Mouse (Mus musculus) megakaryocyte, embryonic 14.5 days (primary cell): ENCODE data around the gene Cdkn1a. TPM values are rescaled to one million over a fixed set of nuclear protein-coding genes. Genes with fewer than 3 reads are reported as not detected.

Experiments used
- H3K27me3 ChIP-seq: replicated peaks from 2 replicates; pipeline ENCODE3; 2012; ENCODE audit warnings: inconsistent platforms
- H3K36me3 ChIP-seq: replicated peaks from 2 replicates; pipeline ENCODE3; 2012; ENCODE audit warnings: low read length, inconsistent platforms, mixed read lengths
- H3K4me1 ChIP-seq: 2 replicates; pipeline ENCODE4 v1.6.1; 2012; ENCODE audit warnings: inconsistent platforms
- H3K4me3 ChIP-seq: replicated peaks from 2 replicates; pipeline ENCODE3; 2012; ENCODE audit warnings: moderate library complexity, mild to moderate bottlenecking, inconsistent platforms
- H3K9me3 ChIP-seq: 2 replicates; pipeline ENCODE4 v1.6.1; 2012; ENCODE audit warnings: inconsistent platforms
- FLI1 ChIP-seq: IDR thresholded peaks from 2 replicates; pipeline ENCODE4 v1.6.1; 2012; ENCODE audit warnings: low read length, inconsistent platforms, mixed read lengths
- GATA1 ChIP-seq: IDR thresholded peaks from 3 replicates; pipeline ENCODE4 v1.6.1; 2012; ENCODE audit warnings: mixed read lengths, low read length, inconsistent platforms, borderline replicate concordance
- polyA plus RNA-seq: library from polyadenylated mRNA; stranded (reverse); fragments of >175 nt; gene quantifications from 2 replicates; pipeline ENCODE4 v1.2.3, GENCODE M21; 2012; ENCODE audit warnings: low replicate concordance; ENCODE audit not compliant: insufficient read depth

Gene Cdkn1a
- polyA plus RNA-seq, 1 experiment: 253 TPM

DNA sequence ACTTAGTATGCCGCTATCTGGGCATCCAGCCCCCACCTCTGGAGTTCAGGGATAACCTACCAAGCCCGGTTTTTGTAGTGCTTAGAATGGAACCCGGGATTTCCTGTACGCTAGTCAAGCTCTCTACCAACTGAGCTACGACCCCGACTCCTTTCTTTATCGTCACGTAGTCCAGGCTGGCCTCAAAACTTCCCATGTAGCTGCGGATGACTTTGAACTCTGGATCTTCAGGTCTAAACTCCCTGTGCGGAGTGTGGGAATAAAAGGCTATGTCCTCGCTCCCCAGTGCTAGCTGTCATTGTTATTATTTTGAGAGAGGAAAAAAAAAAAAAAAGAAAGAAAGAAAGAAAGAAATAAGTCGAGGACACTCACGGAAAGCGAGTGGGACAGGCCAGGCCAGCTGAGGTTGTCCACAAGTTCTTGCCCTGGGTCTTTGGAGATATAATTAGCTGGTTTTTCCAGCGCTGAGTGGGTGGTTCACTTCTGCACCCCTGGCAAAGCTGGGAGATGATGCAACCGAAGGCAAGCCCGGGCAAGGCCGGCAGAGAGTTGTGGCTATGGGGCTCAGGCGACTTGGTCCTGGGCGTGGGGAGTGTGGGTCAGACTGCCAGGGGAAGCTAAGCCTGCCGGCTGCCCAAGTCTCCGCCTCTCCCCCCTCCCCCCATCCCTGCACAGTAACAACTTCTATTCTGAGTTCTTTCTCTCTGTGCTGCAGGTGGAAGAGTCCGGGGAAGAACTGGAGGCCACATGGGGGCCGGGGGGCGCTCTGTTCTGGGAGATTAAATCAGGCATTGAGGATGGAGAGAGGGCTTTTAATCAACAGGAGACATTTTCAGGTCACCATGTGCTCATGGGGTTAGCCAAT, 12.0 kb upstream of the Cdkn1a start:
- TF ChIP-seq FLI1: no peak
- no peak for TF ChIP-seq GATA1

GRCm38 (mm10) chr17:29080758-29081617, 9.8 kb upstream of the Cdkn1a start:
- Histone ChIP-seq H3K4me3 (peak overlapping the region; percentile 86), H3K27me3 (no peaks in the 10 kb centered on the region), H3K36me3 (peaks cover 12% of the 10 kb centered on the region), H3K4me1 (peaks cover 44% of the 10 kb centered on the region), H3K9me3 (peaks cover 8% of the 10 kb centered on the region)
- TF ChIP-seq FLI1: no peak
- no peak for TF ChIP-seq GATA1

More for the DNA sequence above, 12.0 kb upstream of the Cdkn1a start:
- H3K27me3 ChIP-seq: no peaks in the 10 kb centered on the region
- H3K9me3 ChIP-seq: peaks cover 6% of the 10 kb centered on the region
- peak overlapping the region; percentile 93 for H3K4me3 ChIP-seq
- H3K4me1 ChIP-seq: peaks cover 59% of the 10 kb centered on the region
- H3K36me3 ChIP-seq: peaks cover 29% of the 10 kb centered on the region

- Histone ChIP-seq H3K9me3 (peaks cover 8% of the 10 kb centered on the region), H3K4me3 (peak overlapping the region; percentile 86), H3K27me3 (no peaks in the 10 kb centered on the region), H3K4me1 (peaks cover 40% of the 10 kb centered on the region), H3K36me3 (peaks cover 9% of the 10 kb centered on the region)
- no peak for TF ChIP-seq GATA1
- TF ChIP-seq FLI1: no peak
Measured at GRCm38 (mm10) chr17:29081618-29082381, 9.0 kb upstream of the Cdkn1a start.

DNA sequence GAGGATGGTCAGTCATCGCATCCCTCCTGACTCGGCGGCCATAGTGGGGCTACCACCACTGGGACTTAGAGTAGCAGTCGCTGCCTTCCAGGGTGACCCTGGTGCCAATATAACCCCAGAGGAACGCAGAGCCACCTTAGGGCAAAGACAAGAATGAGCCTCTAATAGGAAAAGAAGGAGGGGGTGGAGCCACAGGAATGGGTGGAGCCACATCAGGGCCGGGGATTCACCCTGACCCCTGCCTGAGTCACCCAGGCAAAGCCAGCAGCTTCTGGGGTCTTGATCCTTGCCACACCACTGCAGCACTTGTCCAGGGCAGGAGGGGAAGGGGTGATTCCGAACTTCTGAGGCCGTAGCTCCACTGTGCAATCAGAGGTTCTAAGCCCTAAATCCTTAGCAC, 7.2 kb upstream of the Cdkn1a start:
- Histone ChIP-seq H3K4me3 (no peak overlapping the region), H3K9me3 (peaks cover 13% of the 10 kb centered on the region)

DNA sequence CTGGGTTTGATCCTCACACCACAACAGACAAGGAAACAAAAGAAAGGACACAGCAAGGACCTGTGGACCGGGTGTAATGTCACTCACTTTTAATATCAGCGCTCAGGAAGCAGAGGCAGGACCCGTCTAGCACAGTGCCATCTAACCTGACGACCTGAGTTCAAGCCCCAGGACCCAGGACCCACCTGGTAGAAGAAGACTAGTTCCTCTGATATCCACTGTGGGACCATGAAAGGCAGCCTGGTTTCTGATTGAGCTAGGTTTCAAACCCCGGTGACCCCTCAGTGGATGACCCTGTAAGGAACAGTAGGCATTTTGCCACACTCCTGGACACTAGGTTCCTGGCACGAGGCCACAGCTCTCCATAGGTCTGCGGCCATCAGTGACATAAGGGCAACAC, 6.1 kb upstream of the Cdkn1a start:
- peaks cover 15% of the 10 kb centered on the region for H3K9me3 ChIP-seq
- H3K27me3 ChIP-seq: no peaks in the 10 kb centered on the region
- peaks cover 13% of the 10 kb centered on the region for H3K36me3 ChIP-seq
- H3K4me1 ChIP-seq: peaks cover 25% of the 10 kb centered on the region
- TF ChIP-seq FLI1: no peak
- TF ChIP-seq GATA1: no peak
- no peak overlapping the region for H3K4me3 ChIP-seq

More for the DNA sequence above, 7.2 kb upstream of the Cdkn1a start:
- TF ChIP-seq GATA1 (no peak), FLI1 (no peak)
- Histone ChIP-seq H3K27me3 (no peaks in the 10 kb centered on the region), H3K36me3 (peaks cover 11% of the 10 kb centered on the region), H3K4me1 (peaks cover 34% of the 10 kb centered on the region)

DNA sequence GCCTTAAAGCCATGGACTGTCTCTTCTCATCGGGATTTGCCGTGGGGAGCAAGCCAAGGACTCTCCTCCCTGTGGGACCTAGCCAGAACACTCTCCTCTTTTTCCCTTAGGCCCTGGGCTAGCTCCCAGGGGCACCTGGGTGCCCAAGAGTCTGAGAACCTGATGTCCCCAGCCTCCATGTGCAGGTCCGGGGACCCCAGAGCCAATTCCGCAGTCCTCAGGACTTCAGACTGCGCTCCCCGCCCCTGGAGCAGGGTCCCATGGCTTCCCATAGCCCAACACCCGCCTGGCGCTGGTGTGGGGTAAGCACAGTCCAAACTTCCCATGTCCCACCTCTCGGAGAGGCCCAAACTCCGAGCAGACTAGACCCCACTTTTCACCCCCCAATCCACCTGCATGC, 5.5 kb upstream of the Cdkn1a start:
- TF ChIP-seq FLI1: no peak
- TF ChIP-seq GATA1: no peak
- peaks cover 15% of the 10 kb centered on the region for H3K9me3 ChIP-seq

DNA sequence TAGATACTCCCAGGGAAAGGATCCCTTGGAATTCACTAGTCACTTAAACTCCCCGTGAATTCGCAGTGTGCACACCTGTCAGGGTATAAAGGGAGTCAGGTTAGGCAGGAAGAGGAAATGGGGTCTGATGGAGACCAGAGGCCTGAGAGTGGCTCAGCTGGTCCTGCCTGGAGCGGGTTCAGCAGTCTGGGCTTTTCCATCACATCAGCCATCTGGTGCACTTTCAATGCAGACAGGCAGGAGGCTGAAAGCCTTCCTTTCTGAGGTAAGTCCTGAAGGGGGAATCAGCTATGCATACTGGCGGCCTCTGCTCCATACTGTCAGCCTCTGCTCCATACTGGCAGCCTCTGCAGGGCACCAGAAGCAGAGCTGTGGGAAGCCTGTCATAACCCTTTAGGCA, 3.9 kb upstream of the Cdkn1a start:
- Histone ChIP-seq H3K4me3 (no peak overlapping the region), H3K27me3 (no peaks in the 10 kb centered on the region), H3K36me3 (peaks cover 13% of the 10 kb centered on the region), H3K9me3 (peaks cover 15% of the 10 kb centered on the region), H3K4me1 (peaks cover 25% of the 10 kb centered on the region)
- TF ChIP-seq FLI1 (no peak), GATA1 (no peak)

More for the DNA sequence above, 5.5 kb upstream of the Cdkn1a start:
- Histone ChIP-seq H3K4me1 (peaks cover 26% of the 10 kb centered on the region), H3K27me3 (no peaks in the 10 kb centered on the region), H3K4me3 (no peak overlapping the region), H3K36me3 (peaks cover 13% of the 10 kb centered on the region)

DNA sequence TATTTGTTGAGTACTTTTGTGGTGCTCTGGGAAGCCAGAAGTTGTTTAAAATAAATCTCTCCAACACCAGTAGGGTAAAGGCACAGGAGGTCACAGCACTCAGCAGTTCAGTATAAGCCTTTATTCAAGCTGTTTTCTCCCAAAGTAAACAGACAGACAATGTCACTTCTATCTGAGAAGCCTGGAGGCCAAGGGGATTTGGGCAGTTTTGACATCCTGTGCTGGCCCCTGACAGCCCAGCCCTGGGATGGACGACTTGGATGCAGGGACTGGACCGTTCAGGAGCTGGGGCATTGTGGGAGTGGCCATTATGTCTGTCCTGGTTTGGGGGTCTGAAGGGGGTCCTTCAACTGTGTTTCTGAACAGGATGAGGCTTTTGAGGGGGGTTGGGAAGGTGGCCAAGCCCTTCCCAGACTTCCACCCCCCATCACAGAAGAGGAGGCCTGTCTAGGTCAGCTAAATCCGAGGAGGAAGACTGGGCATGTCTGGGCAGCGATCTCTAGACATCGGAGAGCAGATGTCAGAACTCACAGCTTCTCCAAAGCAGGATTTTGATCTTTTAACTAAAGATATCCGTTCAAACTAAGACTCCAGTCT, 670 bp downstream of the Cdkn1a start:
- H3K36me3 ChIP-seq: peaks cover 20% of the 10 kb centered on the region
- H3K4me3 ChIP-seq: peak overlapping the region; percentile 73
- peaks cover 7% of the 10 kb centered on the region; the same call in 1 of the 2 replicates for H3K9me3 ChIP-seq
- no peak for TF ChIP-seq FLI1
- no peak for TF ChIP-seq GATA1
- peaks cover 44% of the 10 kb centered on the region for H3K4me1 ChIP-seq
- H3K27me3 ChIP-seq: no peaks in the 10 kb centered on the region

GRCm38 (mm10) chr17:29092497-29092896, 1.7 kb downstream of the Cdkn1a start:
- H3K4me1 ChIP-seq: peaks cover 55% of the 10 kb centered on the region
- peaks cover 7% of the 10 kb centered on the region; the same call in 1 of the 2 replicates for H3K9me3 ChIP-seq
- H3K27me3 ChIP-seq: no peaks in the 10 kb centered on the region
- peaks cover 30% of the 10 kb centered on the region for H3K36me3 ChIP-seq
- TF ChIP-seq GATA1 (no peak), FLI1 (no peak)
- H3K4me3 ChIP-seq: peak overlapping the region; percentile 85
